Mouse (Mus musculus) megakaryocyte, embryonic 14.5 days (primary cell): ENCODE data around the gene Selenom.

Source experiments
- FLI1 ChIP-seq: IDR thresholded peaks from 2 replicates; pipeline ENCODE4 v1.6.1; 2012; ENCODE audit warnings: low read length, inconsistent platforms, mixed read lengths
- GATA1 ChIP-seq: IDR thresholded peaks from 3 replicates; pipeline ENCODE4 v1.6.1; 2012; ENCODE audit warnings: mixed read lengths, low read length, inconsistent platforms, borderline replicate concordance

DNA sequence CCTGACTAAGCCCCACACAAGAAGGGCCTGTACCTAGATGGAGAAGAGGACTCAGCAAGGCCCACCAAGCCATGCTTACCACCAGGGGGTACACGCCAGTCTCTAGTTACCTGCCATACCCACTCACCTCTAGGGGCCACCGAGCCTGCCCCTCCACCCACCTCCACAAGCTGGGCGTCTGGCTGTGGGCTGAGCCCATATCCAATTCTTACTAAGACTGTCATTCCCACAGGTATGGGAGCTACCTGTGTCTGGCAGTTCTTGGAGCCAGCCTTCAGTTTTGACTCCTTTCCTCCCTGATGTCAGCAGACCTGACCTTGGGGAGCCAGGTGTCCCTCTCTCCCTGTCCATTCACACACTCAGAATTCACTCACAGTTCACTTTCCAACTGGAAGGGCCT lies 23.2 kb downstream of the Selenom start:
- TF ChIP-seq GATA1 (no peak), FLI1 (no peak)
